Mouse (Mus musculus) CH12.LX (cell line): ENCODE results near the gene Fam135a. TPM values are rescaled to one million over a fixed set of nuclear protein-coding genes. Genes with fewer than 3 reads are reported as not detected.

Experiments
- DNase-seq: peaks from one replicate; pipeline ENCODE4 v3.0.0-alpha.2; 2013; ENCODE audit errors: extremely low read depth
- H3K27ac ChIP-seq: 2 replicates; pipeline ENCODE4 v1.5.1; 2012; ENCODE audit warnings: low read depth, mild to moderate bottlenecking, control low read depth, moderate library complexity; ENCODE audit not compliant: insufficient read depth
- H3K27me3 ChIP-seq: replicated peaks from 2 replicates; pipeline ENCODE3; 2012; ENCODE audit warnings: inconsistent platforms
- H3K36me3 ChIP-seq, 2 experiments: replicated peaks in 1 of 2; 2 replicates each; pipeline versions ENCODE3 to v1.6.1; 2012; ENCODE audit warnings: inconsistent platforms in 1 of 2, low read length in 1 of 2, mild to moderate bottlenecking in 1 of 2, mixed read lengths in 1 of 2, moderate library complexity in 1 of 2; ENCODE audit not compliant: control insufficient read depth in 1 of 2, insufficient read depth in 1 of 2
- H3K4me1 ChIP-seq, 2 experiments: 2 replicates each; pipeline ENCODE4 v1.6.1; 2012; ENCODE audit warnings: inconsistent platforms in 1 of 2, moderate library complexity in 1 of 2; ENCODE audit not compliant: insufficient read depth in 2 of 2, control insufficient read depth in 1 of 2
- H3K4me2 ChIP-seq: 2 replicates; pipeline ENCODE4 v1.6.1; 2012; ENCODE audit warnings: low read depth, mild to moderate bottlenecking, control low read depth; ENCODE audit not compliant: poor library complexity, insufficient read depth, severe bottlenecking
- H3K4me3 ChIP-seq, 3 experiments: fragments of 150-350 bp in 1 of 3; sonication (generic) in 1 of 3; replicated peaks in 1 of 3; 2 replicates each; pipeline versions ENCODE3 to v1.5.1; 2011 to 2012; ENCODE audit warnings: low read depth in 2 of 3, low read length in 2 of 3, mild to moderate bottlenecking in 2 of 3, moderate library complexity in 2 of 3, control low read depth in 1 of 3, improper control_type of control experiment in 1 of 3, inconsistent platforms in 1 of 3, mixed read lengths in 1 of 3; ENCODE audit not compliant: poor library complexity in 1 of 3
- H3K79me2 ChIP-seq: replicated peaks from 2 replicates; pipeline ENCODE4 v1.6.1; 2012; ENCODE audit warnings: mild to moderate bottlenecking, moderate library complexity; ENCODE audit not compliant: control insufficient read depth, poor library complexity, insufficient read depth, severe bottlenecking; ENCODE audit errors: extremely low read depth
- H3K9ac ChIP-seq: 2 replicates; pipeline ENCODE4 v1.6.1; 2012; ENCODE audit warnings: low read depth, mild to moderate bottlenecking, control low read depth, moderate library complexity; ENCODE audit not compliant: insufficient read depth
- H3K9me3 ChIP-seq: replicated peaks from 2 replicates; pipeline ENCODE3; 2012; ENCODE audit warnings: low read length, inconsistent platforms, mixed read lengths
- BHLHE40 ChIP-seq: IDR thresholded peaks from 2 replicates; pipeline ENCODE4 v1.6.1; 2011; ENCODE audit warnings: mild to moderate bottlenecking, low read depth, low read length, improper control_type of control experiment
- CHD2 ChIP-seq: IDR thresholded peaks from 2 replicates; pipeline ENCODE4 v1.6.1; 2011; ENCODE audit warnings: low read length, improper control_type of control experiment
- EP300 ChIP-seq: IDR thresholded peaks from 2 replicates; pipeline ENCODE4 v1.6.1; 2011; ENCODE audit warnings: low read length, improper control_type of control experiment
- ETS1 ChIP-seq: conservative IDR thresholded peaks from 2 replicates; pipeline ENCODE4 v1.6.1; 2012; ENCODE audit warnings: low read depth, mild to moderate bottlenecking, inconsistent platforms, low read length, improper control_type of control experiment, moderate library complexity
- IRF4 ChIP-seq: IDR thresholded peaks from 2 replicates; pipeline ENCODE4 v1.6.1; 2014; ENCODE audit warnings: low read depth, mild to moderate bottlenecking, inconsistent platforms, low read length, improper control_type of control experiment
- JUN ChIP-seq: IDR thresholded peaks from 2 replicates; pipeline ENCODE4 v1.6.1; 2011; ENCODE audit warnings: low read depth, mild to moderate bottlenecking, low read length, improper control_type of control experiment, moderate library complexity; ENCODE audit not compliant: insufficient read depth
- JUND ChIP-seq: conservative IDR thresholded peaks from 2 replicates; pipeline ENCODE4 v1.6.1; 2011; ENCODE audit warnings: low read depth, low read length, improper control_type of control experiment
- MAFK ChIP-seq: IDR thresholded peaks from 2 replicates; pipeline ENCODE4 v1.6.1; 2011; ENCODE audit warnings: low read length, improper control_type of control experiment; ENCODE audit not compliant: insufficient replicate concordance
- MAX ChIP-seq: IDR thresholded peaks from 2 replicates; pipeline ENCODE4 v1.6.1; 2011; ENCODE audit warnings: low read length, improper control_type of control experiment
- MXI1 ChIP-seq: IDR thresholded peaks from 2 replicates; pipeline ENCODE4 v1.6.1; 2011; ENCODE audit warnings: mild to moderate bottlenecking, low read depth, low read length, improper control_type of control experiment
- MYC ChIP-seq: IDR thresholded peaks from 2 replicates; pipeline ENCODE4 v1.6.1; 2011; ENCODE audit warnings: low read depth, mild to moderate bottlenecking, improper control_type of control experiment, low read length
- NELFE ChIP-seq: IDR thresholded peaks from 2 replicates; pipeline ENCODE4 v1.6.1; 2011; ENCODE audit warnings: low read depth, low read length, improper control_type of control experiment
- NRF1 ChIP-seq: IDR thresholded peaks from 2 replicates; pipeline ENCODE4 v1.6.1; 2014; ENCODE audit warnings: low read depth, mild to moderate bottlenecking, inconsistent platforms, low read length, improper control_type of control experiment, moderate library complexity
- POLR2A ChIP-seq: IDR thresholded peaks from 2 replicates; pipeline ENCODE4 v1.6.1; 2011; ENCODE audit warnings: low read depth, mild to moderate bottlenecking, improper control_type of control experiment, low read length
- POLR2AphosphoS2 ChIP-seq: IDR thresholded peaks from 2 replicates; pipeline ENCODE4 v1.6.1; 2011; ENCODE audit warnings: low read depth, low read length, improper control_type of control experiment
- TBP ChIP-seq: conservative IDR thresholded peaks from 2 replicates; pipeline ENCODE4 v1.6.1; 2011; ENCODE audit warnings: low read depth, low read length, improper control_type of control experiment
- TCF12 ChIP-seq: IDR thresholded peaks from 2 replicates; pipeline ENCODE4 v1.6.1; 2014; ENCODE audit warnings: low read depth, mild to moderate bottlenecking, inconsistent platforms, low read length, improper control_type of control experiment
- USF2 ChIP-seq: conservative IDR thresholded peaks from 2 replicates; pipeline ENCODE4 v1.6.1; 2011; ENCODE audit warnings: low read depth, low read length, improper control_type of control experiment
- ZNF384 ChIP-seq: IDR thresholded peaks from 2 replicates; pipeline ENCODE4 v1.6.1; 2012; ENCODE audit warnings: low read depth, low read length, improper control_type of control experiment, inconsistent platforms
- dilution Hi-C: fragments of 300-500 bp; cut with MboI; formaldehyde crosslinking; loops from 2 replicates; pipeline ENCODE4 v1.14.3; 2020; ENCODE audit warnings: low sequenced_read_pairs; ENCODE audit not compliant: extremely low pct_unique_long_range_greater_than_20kb, extremely low pct_ligation_motif_present
- in situ Hi-C: fragments of 300-500 bp; cut with MboI; formaldehyde crosslinking; loops from 3 replicates; pipeline ENCODE4 v1.14.3; 2019; ENCODE audit warnings: low sequenced_read_pairs, low pct_ligation_motif_present, low pct_unique_long_range_greater_than_20kb, mixed read lengths
- polyA plus RNA-seq: library from polyadenylated mRNA; unstranded; fragments of >175 nt; gene quantifications from 2 replicates; pipeline ENCODE4 v1.2.1, GENCODE M21; 2012; ENCODE audit warnings: low read depth; ENCODE audit not compliant: insufficient read length
- total RNA-seq, 2 experiments: library from RNA; depleted of rRNA; stranded (reverse); fragments of 300-350 nt in 1 of 2; fragments of >200 nt in 1 of 2; gene quantifications; 2 replicates each; pipeline ENCODE4 v1.2.3; 2012 to 2014

Fam135a gene
- total and polyA plus RNA-seq, 3 experiments, result 1.5 to 2.1 (median 2.0) TPM

GRCm38 (mm10) chr1:24107971-24108773, 8.0 kb upstream of the Fam135a start (continued):
- TF ChIP-seq IRF4, result peak; percentile 89

- Histone ChIP-seq H3K36me3 (no peaks in the 10 kb centered on the region), H3K9ac (0 out of 2 replicates have a peak overlapping the region, but pooled peaks have one; percentile 27), H3K79me2 (no peaks in the 10 kb centered on the region), H3K9me3 (no peaks in the 10 kb centered on the region), H3K27me3 (no peaks in the 10 kb centered on the region), H3K4me3 (peak overlapping the region in 1 of 3 experiments; percentile 39), H3K4me1 (peaks cover 10 to 26% of the 10 kb centered on the region in 2 experiments), H3K4me2 (peak overlapping the region; percentile 87), H3K27ac (peak overlapping the region; percentile 73)
- DNase-seq, result peak; percentile 54
- dilution Hi-C loops, result no loop called here
- in situ Hi-C loops, result no loop called here
- TF ChIP-seq CHD2, result peak; percentile 72; the same call in 1 of the 2 replicates
- TF ChIP-seq MAFK, result no peak
- peak; percentile 85 for TF ChIP-seq MYC
- TF ChIP-seq TCF12, result peak; percentile 61; the same call in 1 of the 2 replicates
- TF ChIP-seq NELFE, result no peak
- TF ChIP-seq TBP, result 0 out of 2 replicates have a peak, but pooled peaks have one; percentile 59
- TF ChIP-seq BHLHE40, result peak; percentile 93
- peak; percentile 43; the same call in 1 of the 2 replicates for TF ChIP-seq NRF1
- no peak for TF ChIP-seq JUND
- no peak for TF ChIP-seq POLR2AphosphoS2
- TF ChIP-seq JUN, result no peak
- TF ChIP-seq MXI1, result no peak
- peak; percentile 77; the same call in 1 of the 2 replicates for TF ChIP-seq MAX
- TF ChIP-seq EP300, result peak; percentile 22; the same call in 1 of the 2 replicates
- peak; percentile 82 for TF ChIP-seq ETS1
- TF ChIP-seq ZNF384, result no peak
- no peak for TF ChIP-seq USF2
- TF ChIP-seq POLR2A, result peak; percentile 46
- peak; percentile 69 for TF ChIP-seq IRF4
These were observed 7.2 kb upstream of the Fam135a start for GRCm38 (mm10) chr1:24107378-24107777.
